Mouse (Mus musculus) hematopoietic stem cell, adult 5-6 weeks (primary cell): ENCODE measurements at regions not wholly inside any gene's neighbourhood (a gene's known extent, or its start where the extent isn't known, plus 50 kb on each side); places are given as distances from the start of the nearest gene placed in this dataset.

Source experiments
- ATAC-seq, 2 experiments: fragments of 125-278 bp in 1 of 2; replicated peaks in 1 of 2; 2 replicates each; pipeline ENCODE4 v1.8.0; 2016 to 2017; ENCODE audit warnings: inconsistent platforms in 2 of 2, mild to moderate bottlenecking in 2 of 2, moderate number of reproducible peaks in 2 of 2, low read depth in 1 of 2, moderate TSS enrichment in 1 of 2; ENCODE audit not compliant: low FRiP score in 2 of 2, poor library complexity in 2 of 2, severe bottlenecking in 2 of 2, insufficient read depth in 1 of 2, low TSS enrichment in 1 of 2

- ATAC-seq = no peak
These were observed 182.8 kb downstream of the Sox11 start for GRCm38 (mm10) chr12:27159416-27160062.

DNA sequence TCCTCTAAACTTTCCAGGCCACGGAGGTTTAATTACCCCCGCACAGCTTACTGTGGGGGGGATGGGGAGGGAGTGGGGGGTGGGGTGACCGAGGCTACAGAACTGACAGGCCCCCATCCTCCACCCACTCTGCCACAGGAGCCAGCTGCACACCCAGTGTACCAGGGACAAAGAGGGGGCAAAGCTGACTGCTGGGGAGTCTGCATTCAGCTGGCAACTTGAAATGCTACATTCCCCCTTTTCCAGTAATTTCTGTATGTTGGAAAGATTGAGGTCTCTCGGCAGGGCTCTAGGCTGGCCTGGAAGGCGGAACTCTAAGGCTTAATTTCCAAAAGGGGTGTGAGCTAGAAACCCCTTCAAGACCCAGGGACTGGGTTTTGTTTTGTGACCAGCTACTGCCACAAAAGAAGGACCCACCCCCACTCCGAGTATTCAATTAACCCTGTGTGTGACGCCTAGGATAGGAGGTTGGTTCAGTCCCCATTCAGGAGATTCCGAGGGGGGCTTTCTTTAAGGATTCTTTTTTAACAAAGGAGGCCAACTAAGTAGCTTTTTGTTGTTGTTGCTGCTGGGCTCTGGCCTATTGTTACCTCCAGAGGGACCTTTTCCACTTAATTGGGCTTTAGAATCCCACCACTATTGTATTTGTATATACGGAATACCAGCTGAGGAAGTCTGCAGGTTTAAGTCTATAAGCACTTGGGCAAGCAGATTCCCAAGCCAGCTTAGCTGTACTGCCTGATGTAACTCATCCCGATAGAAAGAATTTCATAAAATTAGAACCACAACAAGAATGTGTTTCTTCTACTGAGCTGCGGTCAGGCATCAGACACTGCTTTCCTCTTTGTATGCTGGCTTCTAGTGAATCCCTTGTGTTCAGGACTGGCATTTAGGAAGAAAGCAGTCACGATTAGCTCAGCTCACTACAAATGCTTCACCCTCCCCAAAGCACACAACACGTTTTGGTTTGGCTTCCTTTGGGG, 191.2 kb downstream of the Sox11 start:
- ATAC-seq = no peak

- no peak for ATAC-seq
These were observed 199.1 kb downstream of the Sox11 start for GRCm38 (mm10) chr12:27143310-27143709.

- ATAC-seq = no peak
These were observed 202.1 kb downstream of the Sox11 start for GRCm38 (mm10) chr12:27140335-27140702.

GRCm38 (mm10) chr12:27139683-27140334, 202.6 kb downstream of the Sox11 start:
- no peak for ATAC-seq

DNA sequence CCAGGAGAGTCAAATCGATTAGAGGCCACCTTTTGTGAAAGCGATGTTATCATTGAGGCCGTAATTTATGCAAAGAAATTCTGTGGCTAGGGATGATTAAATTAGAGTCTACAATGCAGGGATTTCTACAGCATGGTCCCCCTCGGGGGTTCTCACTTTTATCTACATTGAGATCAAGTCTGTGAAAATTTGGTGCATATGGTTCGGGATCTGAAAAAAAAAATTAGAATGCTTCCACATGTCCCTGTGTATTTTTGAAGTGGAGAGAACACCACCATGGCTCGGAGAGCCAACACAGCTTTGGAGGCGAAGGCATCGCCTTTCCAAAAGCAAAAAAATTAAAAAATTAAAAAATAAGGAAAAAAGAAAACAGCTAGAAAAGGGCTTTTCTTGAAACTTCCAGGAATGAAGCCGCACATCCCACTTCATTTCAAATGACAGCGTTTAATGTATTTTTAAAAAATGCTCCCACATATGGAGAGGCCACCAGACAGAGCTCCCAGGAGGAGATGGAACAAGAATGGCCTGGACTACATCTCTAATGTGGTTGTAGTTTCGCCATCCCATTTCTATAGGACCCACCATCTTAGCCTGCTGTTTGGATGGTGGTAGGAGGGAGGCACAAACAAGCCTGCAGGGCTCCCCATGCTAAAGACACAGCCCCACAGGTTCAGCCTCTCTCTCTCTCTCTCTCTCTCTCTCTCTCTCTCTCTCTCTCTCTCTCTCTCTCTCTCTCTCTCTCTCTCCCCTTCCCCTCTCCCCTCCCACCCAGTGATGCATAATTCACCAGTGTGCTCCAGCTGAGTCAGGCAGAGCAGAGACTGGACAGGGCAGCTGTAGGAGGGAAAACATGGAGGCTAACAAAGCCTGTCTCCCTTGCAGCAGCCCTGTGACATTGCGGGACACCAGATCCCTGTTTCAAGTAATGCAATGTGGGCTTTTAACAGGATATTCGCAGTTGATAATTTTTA, 203.4 kb downstream of the Sox11 start:
- no peak for ATAC-seq

DNA sequence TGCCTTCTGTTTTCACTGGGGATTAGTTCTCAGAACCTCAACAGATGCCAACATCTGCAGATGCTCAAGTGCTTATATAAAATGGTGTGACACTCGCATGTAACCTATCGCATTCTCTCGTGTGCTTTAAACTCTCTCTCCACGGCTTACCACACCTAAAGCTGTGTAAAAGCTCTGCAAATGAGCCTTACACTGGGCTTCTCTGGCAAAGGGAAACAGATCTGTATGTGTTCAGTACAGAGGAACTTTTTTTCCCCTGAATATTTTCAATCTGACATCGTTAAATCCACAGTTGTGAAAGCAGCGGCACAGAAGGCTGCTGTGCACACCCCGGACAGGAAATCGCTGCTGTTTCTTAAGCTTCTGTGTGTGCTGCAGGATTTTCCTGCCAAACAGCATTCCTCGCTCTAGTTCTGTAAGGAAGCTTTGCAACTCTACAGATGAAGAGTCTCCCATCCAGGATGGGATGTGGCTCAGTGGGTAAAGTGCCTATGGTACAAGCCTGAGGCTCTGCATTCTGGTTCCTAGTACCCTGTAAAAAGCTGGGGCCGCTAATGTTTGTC, 206.3 kb downstream of the Sox11 start:
- no peak for ATAC-seq

GRCm38 (mm10) chr12:27130544-27130943, 211.8 kb downstream of the Sox11 start:
- no peak for ATAC-seq

- ATAC-seq = no peak
These were observed 215.2 kb downstream of the Sox11 start for GRCm38 (mm10) chr12:27127054-27127605.

DNA sequence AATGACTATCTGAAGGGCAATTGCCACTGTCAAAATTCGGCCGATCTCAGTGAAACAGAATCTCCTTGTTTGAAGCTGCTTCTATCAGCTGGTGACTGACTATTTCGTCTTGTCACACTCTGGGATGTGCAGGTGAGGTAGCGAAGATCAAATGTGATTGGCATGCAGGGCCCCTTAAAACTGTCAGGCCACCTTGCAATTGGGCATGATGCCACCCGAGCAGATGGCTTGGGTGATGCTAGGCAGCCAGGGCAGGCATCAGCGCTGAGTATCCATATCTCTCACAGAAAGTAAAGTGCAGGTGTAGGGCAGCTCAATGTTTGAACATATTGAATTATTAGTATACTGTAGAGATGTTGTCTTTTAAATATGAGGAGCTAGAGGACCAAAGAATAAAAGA, 223.8 kb downstream of the Sox11 start:
- ATAC-seq = no peak

DNA sequence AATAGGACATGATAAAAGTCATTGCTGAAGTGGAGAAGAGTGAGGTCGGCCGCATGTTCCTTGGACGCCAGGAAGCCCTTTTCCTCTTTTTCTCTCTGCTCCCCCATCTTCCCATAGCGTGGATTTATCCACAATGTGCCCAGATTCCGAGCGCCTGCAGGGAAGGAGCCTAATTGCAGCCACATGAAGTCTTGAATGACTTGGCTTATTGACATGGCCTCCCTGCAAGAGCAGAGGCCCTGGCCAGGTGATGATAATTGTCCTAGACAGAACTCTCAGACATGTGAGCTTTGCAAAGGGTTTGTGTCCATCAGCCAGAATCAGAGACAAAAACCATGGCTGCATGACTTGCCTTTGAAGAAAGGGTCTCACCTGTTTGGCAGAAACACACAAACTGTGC, 227.0 kb downstream of the Sox11 start:
- no peak for ATAC-seq

GRCm38 (mm10) chr12:27104925-27105571, 237.3 kb downstream of the Sox11 start:
- no peak for ATAC-seq

DNA sequence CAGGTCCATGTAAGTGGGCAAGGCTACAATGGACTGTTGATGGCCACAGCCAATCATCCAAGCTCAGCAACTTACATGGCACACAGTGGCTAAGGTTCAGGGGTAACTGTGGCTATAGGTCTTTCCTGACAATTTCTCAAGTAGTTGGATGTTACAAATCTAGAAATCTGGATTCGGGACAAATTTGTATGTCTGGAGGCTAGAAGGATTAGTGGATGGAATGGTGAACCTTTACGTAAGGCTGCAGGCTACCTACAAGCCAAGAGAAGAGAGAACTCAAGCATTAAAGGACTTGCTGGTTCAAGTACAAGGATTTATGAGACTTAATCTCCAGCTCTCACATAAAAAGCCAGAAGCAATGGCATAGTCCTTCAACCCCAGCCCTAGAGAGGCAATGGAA, 239.4 kb downstream of the Sox11 start:
- no peak for ATAC-seq

GRCm38 (mm10) chr12:27089206-27089605, 253.2 kb downstream of the Sox11 start:
- ATAC-seq = no peak

DNA sequence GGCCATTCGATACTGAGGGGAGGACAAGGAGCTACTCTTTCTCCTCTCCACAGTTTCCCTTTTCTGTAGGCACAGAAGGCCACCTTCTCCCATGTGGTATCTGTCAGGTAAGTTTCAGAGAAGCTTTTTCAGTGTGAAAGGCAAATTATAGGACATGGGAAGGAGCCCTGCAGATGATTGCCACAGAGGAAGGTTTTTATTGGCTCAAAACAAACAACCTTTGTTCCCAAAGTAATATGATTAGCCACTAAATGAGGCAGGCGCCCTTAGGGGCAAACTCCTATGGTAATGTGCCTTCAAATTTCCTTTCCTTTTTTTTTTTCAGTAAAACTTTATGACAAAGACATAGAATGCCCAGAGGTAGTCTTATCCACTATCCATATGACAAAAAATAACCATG, 256.5 kb downstream of the Sox11 start:
- ATAC-seq = no peak
